Mouse (Mus musculus): ENCODE results near the gene Ass1. TPM values are rescaled to one million over a fixed set of nuclear protein-coding genes. Genes with fewer than 3 reads are reported as not detected.
A peak's percentile ranks its signal among the peaks of the same experiment; 100 is the strongest.

Gene Ass1
- polyA plus RNA-seq, 1 experiment from 2014 or later = 9.4 TPM

- Histone ChIP-seq H3K27ac (no peak overlapping the region), H3K4me1 (peaks cover 43% of the 10 kb centered on the region), H3K4me3 (no peak overlapping the region), H3K27me3 (replicated peaks) (peaks cover 60% of the 10 kb centered on the region), H3K9ac (no peak overlapping the region), H3K9me3 (no peaks in the 10 kb centered on the region), H3K36me3 (replicated peaks) (no peaks in the 10 kb centered on the region), H3K4me2 (no peak overlapping the region)
- ATAC-seq (replicated peaks) = no peak
- 53% methylated on average over 1 of the region's 1 CpGs for WGBS
Measured at GRCm38 (mm10) chr2:31496141-31496540, 26.1 kb downstream of the Ass1 start.

DNA sequence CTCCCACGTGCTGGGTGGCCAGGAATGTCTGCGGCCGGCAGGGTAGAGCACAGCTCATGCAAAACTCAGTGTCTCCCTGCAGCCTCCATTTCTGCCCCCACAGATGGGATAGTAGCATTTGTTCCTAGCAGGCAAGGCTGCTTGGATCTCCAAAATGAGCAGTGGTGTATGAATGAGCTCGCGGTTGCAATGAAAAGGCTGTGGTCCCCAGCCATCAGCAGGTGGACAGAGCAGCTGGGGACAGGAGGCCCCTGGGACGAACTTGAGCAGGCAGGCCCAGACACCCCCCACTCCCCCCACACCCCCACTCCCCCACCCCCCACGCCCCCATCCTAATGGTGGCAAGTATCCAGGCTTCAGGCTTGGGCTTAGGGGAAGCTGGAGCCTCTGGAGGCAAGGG, 27.1 kb downstream of the Ass1 start:
- Histone ChIP-seq H3K4me2 (no peak overlapping the region), H3K4me1 (peaks cover 43% of the 10 kb centered on the region), H3K27ac (no peak overlapping the region), H3K9ac (no peak overlapping the region), H3K9me3 (no peaks in the 10 kb centered on the region), H3K27me3 (replicated peaks) (peaks cover 60% of the 10 kb centered on the region), H3K4me3 (no peak overlapping the region), H3K36me3 (replicated peaks) (no peaks in the 10 kb centered on the region)
- no peak for ATAC-seq (replicated peaks)
- WGBS = 25% methylated on average over 7 of the region's 7 CpGs

DNA sequence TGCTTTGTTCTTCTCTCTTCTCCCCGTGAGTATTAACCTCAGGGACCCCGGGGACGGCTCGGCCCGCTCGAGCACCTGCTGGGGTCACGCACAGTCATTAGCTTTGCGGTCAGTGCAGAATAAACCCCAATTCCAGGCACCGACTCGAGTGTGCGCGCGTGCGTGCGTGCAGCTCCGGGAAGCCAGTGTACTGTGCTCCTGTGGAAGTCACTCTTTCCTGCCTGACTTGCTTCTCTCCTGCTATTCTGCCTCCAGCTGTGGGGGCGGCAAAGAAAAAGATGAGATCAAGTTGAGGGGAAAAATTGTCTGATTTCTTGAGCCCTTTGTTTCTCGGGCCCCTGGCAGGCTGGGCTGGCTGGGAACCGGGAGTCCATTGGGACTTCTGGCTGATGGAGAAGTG, 27.6 kb downstream of the Ass1 start:
- H3K27ac ChIP-seq = no peak overlapping the region
- WGBS = 28% methylated on average over 19 of the region's 19 CpGs
- H3K4me1 ChIP-seq = peaks cover 43% of the 10 kb centered on the region
- ATAC-seq (replicated peaks) = no peak
- 0 out of 2 replicates have a peak overlapping the region, but pooled peaks have one; percentile 3 for H3K4me2 ChIP-seq
- no peak overlapping the region for H3K4me3 ChIP-seq
- 0 out of 2 replicates have a peak overlapping the region, but pooled peaks have one; percentile 6 for H3K9ac ChIP-seq
- H3K27me3 ChIP-seq (replicated peaks) = peaks cover 62% of the 10 kb centered on the region
- H3K9me3 ChIP-seq = no peaks in the 10 kb centered on the region
- H3K36me3 ChIP-seq (replicated peaks) = no peaks in the 10 kb centered on the region

DNA sequence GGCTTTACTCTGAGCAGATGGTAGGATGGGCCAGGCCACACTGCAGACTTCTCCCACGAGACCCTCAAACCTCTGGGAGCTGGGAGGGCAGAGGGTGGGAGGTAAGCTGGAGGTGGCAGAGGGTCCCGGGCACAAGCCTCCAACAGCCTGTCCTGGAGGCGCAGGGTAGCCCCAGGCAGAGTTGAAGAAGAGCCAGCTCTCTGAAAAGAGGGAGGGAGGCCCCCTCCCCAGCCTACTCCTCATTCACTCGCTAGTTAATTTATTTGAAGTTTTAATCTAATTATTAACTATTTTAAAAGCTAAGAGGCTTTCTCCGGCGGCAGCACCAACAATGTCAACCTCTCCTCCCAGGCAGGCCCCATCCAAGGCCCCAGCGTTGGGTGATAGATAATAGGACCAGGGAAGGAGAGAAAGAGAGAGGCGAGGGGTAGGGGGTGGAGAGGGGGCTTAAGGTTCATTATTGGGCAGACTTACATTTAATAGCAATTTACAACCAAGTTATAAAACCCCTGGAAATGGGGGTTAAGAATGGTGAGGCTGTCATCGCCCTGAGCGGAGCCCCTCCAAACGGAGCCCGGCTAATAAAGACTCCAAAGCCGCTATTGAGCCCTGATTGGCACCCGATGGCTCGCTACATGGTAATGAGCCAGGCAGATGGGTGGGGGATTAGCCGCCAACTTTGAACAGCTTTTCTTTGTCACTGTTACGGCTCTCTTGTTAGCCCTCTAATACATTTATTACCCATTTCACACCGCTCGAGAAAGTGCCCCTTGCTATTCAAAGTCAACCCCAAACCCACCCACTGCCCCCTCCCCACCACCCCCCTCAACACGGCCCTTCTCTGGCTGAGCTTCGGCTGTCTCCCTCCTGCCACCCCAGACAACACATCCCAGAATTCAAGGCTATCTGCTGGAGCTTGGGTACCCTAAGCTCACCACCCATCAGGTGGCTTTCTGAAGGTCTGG, 29.6 kb downstream of the Ass1 start:
- peak overlapping the region; percentile 55; the same call in 1 of the 2 replicates for H3K27ac ChIP-seq
- H3K4me3 ChIP-seq = no peak overlapping the region
- H3K4me1 ChIP-seq = peaks cover 40% of the 10 kb centered on the region
- 12% methylated on average over 21 of the region's 21 CpGs for WGBS
- H3K4me2 ChIP-seq = 0 out of 2 replicates have a peak overlapping the region, but pooled peaks have one; percentile 1
- peak; percentile 61 for ATAC-seq (replicated peaks)
- H3K36me3 ChIP-seq (replicated peaks) = no peaks in the 10 kb centered on the region
- H3K9me3 ChIP-seq = no peaks in the 10 kb centered on the region
- H3K9ac ChIP-seq = no peak overlapping the region
- peaks cover 59% of the 10 kb centered on the region for H3K27me3 ChIP-seq (replicated peaks)

DNA sequence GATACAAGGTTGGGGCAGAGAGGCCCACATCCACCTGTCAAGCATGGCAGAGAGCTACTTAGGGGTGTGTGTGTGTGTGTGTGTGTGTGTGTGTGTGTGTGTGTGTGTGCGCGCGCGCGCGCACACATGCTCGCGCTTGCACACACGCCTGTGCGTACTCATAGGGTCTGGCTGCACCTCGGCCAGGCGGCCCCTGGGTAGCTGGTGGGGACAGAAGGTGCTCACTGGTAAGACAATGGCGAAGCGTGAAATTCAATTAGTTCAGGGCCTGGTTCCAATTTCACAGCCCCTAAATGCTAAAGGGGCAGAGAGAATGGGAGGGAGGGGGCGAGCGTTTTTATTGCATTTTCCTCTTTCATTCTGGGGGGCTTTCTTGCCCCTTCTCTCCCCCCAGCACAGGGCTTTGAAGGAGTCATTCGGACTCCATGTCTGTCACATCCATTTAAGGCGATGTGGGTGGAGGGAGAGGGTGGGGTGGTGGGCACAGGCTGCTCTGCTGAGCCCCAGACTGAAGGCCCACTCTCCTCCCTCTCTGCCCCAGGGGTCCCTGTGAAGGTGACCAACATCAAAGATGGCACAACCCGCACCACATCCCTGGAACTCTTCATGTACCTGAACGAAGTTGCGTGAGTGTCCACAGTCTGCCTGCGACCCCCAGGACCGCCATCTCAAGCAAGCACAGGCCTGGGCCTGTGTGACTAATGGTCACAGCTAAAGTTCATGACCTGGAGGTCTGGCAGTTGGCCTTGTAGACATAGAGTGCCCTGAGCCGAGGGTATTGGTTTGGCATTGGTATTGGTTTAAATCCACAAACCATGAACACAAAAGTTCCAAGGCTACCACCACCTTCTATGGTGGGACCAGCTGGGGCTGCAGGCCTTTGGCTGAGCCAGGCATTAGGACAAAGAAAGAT, 30.5 kb downstream of the Ass1 start:
- H3K9ac ChIP-seq = no peak overlapping the region
- no peaks in the 10 kb centered on the region for H3K9me3 ChIP-seq
- H3K4me3 ChIP-seq = no peak overlapping the region
- peak; percentile 60 for ATAC-seq (replicated peaks)
- H3K27ac ChIP-seq = peak overlapping the region; percentile 55; the same call in 1 of the 2 replicates
- H3K36me3 ChIP-seq (replicated peaks) = no peaks in the 10 kb centered on the region
- peaks cover 44% of the 10 kb centered on the region for H3K4me1 ChIP-seq
- peaks cover 54% of the 10 kb centered on the region for H3K27me3 ChIP-seq (replicated peaks)
- WGBS = 30% methylated on average over 24 of the region's 24 CpGs
- H3K4me2 ChIP-seq = 0 out of 2 replicates have a peak overlapping the region, but pooled peaks have one; percentile 1

- Histone ChIP-seq H3K9ac (no peak overlapping the region), H3K36me3 (replicated peaks) (no peaks in the 10 kb centered on the region), H3K4me2 (no peak overlapping the region), H3K4me1 (peaks cover 46% of the 10 kb centered on the region), H3K4me3 (no peak overlapping the region), H3K27me3 (replicated peaks) (peaks cover 49% of the 10 kb centered on the region), H3K9me3 (no peaks in the 10 kb centered on the region), H3K27ac (no peak overlapping the region)
- ATAC-seq (replicated peaks) = no peak
- 41% methylated on average over 20 of the region's 20 CpGs for WGBS
Measured at GRCm38 (mm10) chr2:31501448-31502130, 31.6 kb downstream of the Ass1 start.

GRCm38 (mm10) chr2:31502616-31503522, 32.9 kb downstream of the Ass1 start:
- Histone ChIP-seq H3K4me3 (no peak overlapping the region), H3K9ac (no peak overlapping the region), H3K27me3 (replicated peaks) (peaks cover 49% of the 10 kb centered on the region), H3K4me1 (peaks cover 37% of the 10 kb centered on the region), H3K27ac (no peak overlapping the region), H3K36me3 (replicated peaks) (no peaks in the 10 kb centered on the region), H3K9me3 (no peaks in the 10 kb centered on the region), H3K4me2 (no peak overlapping the region)
- 55% methylated on average over 15 of the region's 15 CpGs for WGBS
- no peak for ATAC-seq (replicated peaks)

- 0 out of 2 replicates have a peak overlapping the region, but pooled peaks have one; percentile 5 for H3K27ac ChIP-seq
Measured at GRCm38 (mm10) chr2:31505472-31505871, 35.5 kb downstream of the Ass1 start.

GRCm38 (mm10) chr2:31508851-31509250, 38.8 kb downstream of the Ass1 start:
- ATAC-seq (replicated peaks) = no peak
- Histone ChIP-seq H3K9me3 (no peaks in the 10 kb centered on the region), H3K4me3 (no peak overlapping the region), H3K36me3 (replicated peaks) (no peaks in the 10 kb centered on the region), H3K27me3 (replicated peaks) (peaks cover 32% of the 10 kb centered on the region), H3K4me2 (no peak overlapping the region), H3K4me1 (peaks cover 12% of the 10 kb centered on the region), H3K27ac (no peak overlapping the region), H3K9ac (no peak overlapping the region)
- 88% methylated on average over 6 of the region's 6 CpGs for WGBS

More at GRCm38 (mm10) chr2:31505472-31505871, 35.5 kb downstream of the Ass1 start:
- Histone ChIP-seq H3K36me3 (replicated peaks) (no peaks in the 10 kb centered on the region), H3K9ac (no peak overlapping the region), H3K4me3 (no peak overlapping the region), H3K9me3 (no peaks in the 10 kb centered on the region), H3K4me2 (no peak overlapping the region), H3K27me3 (replicated peaks) (peaks cover 42% of the 10 kb centered on the region), H3K4me1 (peaks cover 16% of the 10 kb centered on the region)
- ATAC-seq (replicated peaks) = no peak
- WGBS = 28% methylated on average over 11 of the region's 11 CpGs

DNA sequence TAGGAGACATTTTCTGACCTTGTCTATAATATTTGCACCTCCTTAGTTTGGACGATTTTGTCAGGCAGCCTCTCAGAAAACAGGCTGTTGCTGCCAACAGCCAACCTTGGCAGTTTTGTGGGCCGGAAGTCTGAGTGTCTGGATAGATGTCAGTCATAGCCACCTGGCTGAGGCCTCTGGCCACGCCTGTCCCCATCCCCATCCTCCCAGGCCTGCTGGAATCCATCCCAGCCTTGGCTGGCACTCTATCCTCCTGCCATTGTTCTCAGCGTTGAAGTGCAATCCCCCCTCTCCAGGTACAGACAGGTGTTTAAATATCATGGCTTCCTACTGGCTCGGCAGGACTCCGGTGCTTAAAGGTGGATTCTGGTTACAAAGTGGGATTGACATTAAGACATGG, 41.3 kb downstream of the Ass1 start:
- Histone ChIP-seq H3K27me3 (replicated peaks) (peaks cover 29% of the 10 kb centered on the region), H3K9me3 (no peaks in the 10 kb centered on the region), H3K27ac (no peak overlapping the region), H3K4me1 (no peaks in the 10 kb centered on the region), H3K4me2 (no peak overlapping the region), H3K4me3 (no peak overlapping the region), H3K9ac (no peak overlapping the region), H3K36me3 (replicated peaks) (no peaks in the 10 kb centered on the region)
- ATAC-seq (replicated peaks) = no peak
- WGBS = 79% methylated on average over 6 of the region's 6 CpGs

GRCm38 (mm10) chr2:31516557-31516956, 46.5 kb downstream of the Ass1 start:
- H3K27me3 ChIP-seq (replicated peaks) = peaks cover 9% of the 10 kb centered on the region
- H3K4me3 ChIP-seq = no peak overlapping the region
- no peak overlapping the region; the same call in 1 of the 2 replicates for H3K4me2 ChIP-seq
- no peaks in the 10 kb centered on the region for H3K36me3 ChIP-seq (replicated peaks)
- no peak for ATAC-seq (replicated peaks)
- H3K4me1 ChIP-seq = no peaks in the 10 kb centered on the region
- H3K27ac ChIP-seq = no peak overlapping the region
- H3K9me3 ChIP-seq = no peaks in the 10 kb centered on the region
- no peak overlapping the region for H3K9ac ChIP-seq
- 39% methylated on average over 12 of the region's 12 CpGs for WGBS
